Mouse (Mus musculus): ENCODE results near the gene Slc35f1. TPM values are rescaled to one million over a fixed set of nuclear protein-coding genes. Genes with fewer than 3 reads are reported as not detected.

Slc35f1 gene
- 1.1 and 1.2 TPM in 2 replicates for polyA plus RNA-seq (2015; fragmentation: Nextera tagmentation; extraction: Ambion mirVana)

GRCm38 (mm10) chr10:52690334-52690991 is at the start of gene Slc35f1:
Gene Slc35f1, plus strand, starts transcription at chr10:52690533.
- H3K9ac ChIP-seq: peak within 1 kb of the TSS; percentile 70
- H3K4me1 ChIP-seq (replicated peaks): peaks cover 12% of the 10 kb centered on the region
- H3K27ac ChIP-seq: peak within 1 kb of the TSS; percentile 39; the same call in 1 of the 2 replicates
- H3K4me2 ChIP-seq: peak within 1 kb of the TSS; percentile 99
- under 1% methylated on average over 48 of the region's 54 CpGs for WGBS
- peak; percentile 84 for ATAC-seq (replicated peaks; ENCODE audit: insufficient number of reproducible peaks, insufficient read depth, low FRiP score, low read depth)
- H3K27me3 ChIP-seq: peaks cover 13% of the 10 kb centered on the region; the same call in 1 of the 2 replicates
- H3K36me3 ChIP-seq: no peaks in the 10 kb centered on the region
- peak within 1 kb of the TSS; percentile 69 for H3K4me3 ChIP-seq
- no peaks in the 10 kb centered on the region for H3K9me3 ChIP-seq (replicated peaks)

- Histone ChIP-seq H3K9me3 (replicated peaks) (no peaks in the 10 kb centered on the region), H3K27ac (no peak overlapping the region), H3K36me3 (no peaks in the 10 kb centered on the region), H3K27me3 (no peaks in the 10 kb centered on the region), H3K4me1 (replicated peaks) (no peaks in the 10 kb centered on the region), H3K4me2 (no peak overlapping the region), H3K4me3 (no peak overlapping the region), H3K9ac (no peak overlapping the region)
- no peak for ATAC-seq (replicated peaks; ENCODE audit: insufficient number of reproducible peaks, insufficient read depth, low FRiP score, low read depth)
Observed at GRCm38 (mm10) chr10:52671234-52671633, 19.1 kb upstream of the Slc35f1 start.

GRCm38 (mm10) chr10:52690992-52691731 is 829 bp downstream of the Slc35f1 start:
- Histone ChIP-seq H3K27me3 (peaks cover 13% of the 10 kb centered on the region; the same call in 1 of the 2 replicates), H3K4me2 (peak overlapping the region; percentile 99), H3K9me3 (replicated peaks) (no peaks in the 10 kb centered on the region), H3K4me1 (replicated peaks) (peaks cover 12% of the 10 kb centered on the region), H3K4me3 (peak overlapping the region; percentile 69), H3K9ac (peak overlapping the region; percentile 70), H3K27ac (no peak overlapping the region), H3K36me3 (no peaks in the 10 kb centered on the region)
- ATAC-seq (replicated peaks; ENCODE audit: insufficient number of reproducible peaks, insufficient read depth, low FRiP score, low read depth): peak; percentile 73
- 1% methylated on average over 45 of the region's 45 CpGs for WGBS

GRCm38 (mm10) chr10:52703688-52704087 is 13.4 kb downstream of the Slc35f1 start:
- no peak for ATAC-seq (replicated peaks; ENCODE audit: insufficient number of reproducible peaks, insufficient read depth, low FRiP score, low read depth)
- peak overlapping the region; percentile 47; the same call in 1 of the 2 replicates for H3K4me3 ChIP-seq
- H3K36me3 ChIP-seq: no peaks in the 10 kb centered on the region
- no peak overlapping the region for H3K27ac ChIP-seq
- H3K4me1 ChIP-seq (replicated peaks): peaks cover 14% of the 10 kb centered on the region
- H3K27me3 ChIP-seq: no peaks in the 10 kb centered on the region
- no peaks in the 10 kb centered on the region for H3K9me3 ChIP-seq (replicated peaks)
- H3K4me2 ChIP-seq: peak overlapping the region; percentile 89
- no peak overlapping the region for H3K9ac ChIP-seq

DNA sequence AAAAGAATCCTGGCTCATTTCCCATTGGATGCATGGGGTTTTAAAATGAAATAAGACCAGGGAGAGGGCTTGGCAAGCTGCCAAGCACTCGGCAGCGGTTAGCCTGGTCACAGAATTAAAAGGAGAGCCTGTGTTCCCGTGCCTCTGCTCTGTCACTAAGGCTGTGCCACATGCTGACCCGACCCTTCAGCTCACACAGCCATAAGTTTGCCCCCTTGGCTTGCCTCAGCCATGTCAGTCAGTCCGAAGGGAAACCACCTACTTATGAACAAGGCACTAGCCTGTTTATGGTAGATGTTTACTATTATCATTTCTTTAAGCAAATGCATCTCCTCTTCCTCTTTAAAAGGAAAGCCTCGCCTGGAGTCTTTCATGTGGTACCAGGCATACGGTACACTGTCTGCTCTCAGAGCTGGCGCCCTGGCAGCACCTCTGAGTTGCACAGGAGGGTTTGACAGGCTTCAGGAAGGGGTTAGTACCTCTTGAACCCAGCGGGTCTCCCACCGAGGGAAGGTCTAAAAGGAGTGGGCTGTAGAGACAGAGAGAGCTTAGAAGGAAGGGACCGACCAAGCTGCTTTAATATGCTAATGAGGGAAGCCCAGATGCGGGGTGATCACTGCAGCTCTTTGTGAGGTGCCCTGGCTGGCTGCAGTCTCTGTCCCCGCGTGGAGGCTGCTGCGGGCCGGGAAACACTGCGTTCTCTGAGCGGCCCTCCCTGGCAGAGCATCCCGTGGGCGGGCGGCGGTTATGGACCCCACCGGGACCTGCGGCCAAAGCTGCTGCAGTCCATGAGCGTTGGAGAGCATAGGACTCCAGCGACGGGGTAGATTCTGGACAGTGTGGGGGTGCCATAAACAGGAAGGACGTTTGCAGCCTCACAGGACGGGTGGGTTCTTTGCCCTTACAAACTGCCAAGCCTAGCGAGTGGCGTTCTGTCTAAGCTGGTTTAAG is 14.0 kb downstream of the Slc35f1 start:
- Histone ChIP-seq H3K4me2 (peak overlapping the region; percentile 89), H3K9me3 (replicated peaks) (no peaks in the 10 kb centered on the region), H3K4me3 (peak overlapping the region; percentile 47), H3K27me3 (no peaks in the 10 kb centered on the region), H3K27ac (0 out of 2 replicates have a peak overlapping the region, but pooled peaks have one; percentile 16), H3K4me1 (replicated peaks) (peaks cover 14% of the 10 kb centered on the region), H3K9ac (peak overlapping the region; percentile 50), H3K36me3 (no peaks in the 10 kb centered on the region)
- ATAC-seq (replicated peaks; ENCODE audit: insufficient number of reproducible peaks, insufficient read depth, low FRiP score, low read depth): peak; percentile 75
- 4% methylated on average over 31 of the region's 31 CpGs for WGBS

- H3K4me2 ChIP-seq: no peak overlapping the region
- no peak for ATAC-seq (replicated peaks; ENCODE audit: insufficient number of reproducible peaks, insufficient read depth, low FRiP score, low read depth)
- WGBS: 66% methylated on average over 2 of the region's 2 CpGs
Observed at GRCm38 (mm10) chr10:52709482-52709881, 19.1 kb downstream of the Slc35f1 start.

DNA sequence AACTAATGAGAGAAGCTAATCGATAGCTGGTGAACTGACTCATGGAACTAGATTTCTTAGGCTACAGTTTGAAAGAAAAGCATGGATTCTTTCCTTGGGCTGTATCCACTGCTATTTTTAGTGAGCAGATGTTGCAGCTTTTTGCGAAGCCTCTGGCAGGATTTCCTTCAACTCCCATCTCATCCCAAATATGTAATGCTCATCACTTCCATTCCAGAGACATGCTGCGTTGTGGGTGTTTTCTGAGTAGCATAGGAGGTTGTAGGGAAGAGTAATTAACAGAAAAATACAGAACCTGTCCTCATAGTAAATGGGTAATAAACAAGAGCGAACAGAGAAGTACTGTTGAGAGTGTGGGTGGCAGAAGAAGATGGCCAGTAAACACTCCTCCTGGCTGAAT is 21.8 kb downstream of the Slc35f1 start:
- Histone ChIP-seq H3K4me1 (replicated peaks) (no peaks in the 10 kb centered on the region), H3K27ac (no peak overlapping the region), H3K36me3 (no peaks in the 10 kb centered on the region), H3K4me3 (no peak overlapping the region), H3K9me3 (replicated peaks) (no peaks in the 10 kb centered on the region), H3K4me2 (no peak overlapping the region), H3K9ac (no peak overlapping the region), H3K27me3 (no peaks in the 10 kb centered on the region)
- WGBS: 78% methylated on average over 4 of the region's 4 CpGs
- ATAC-seq (replicated peaks; ENCODE audit: insufficient number of reproducible peaks, insufficient read depth, low FRiP score, low read depth): no peak

More at GRCm38 (mm10) chr10:52709482-52709881, 19.1 kb downstream of the Slc35f1 start:
- H3K9me3 ChIP-seq (replicated peaks): no peaks in the 10 kb centered on the region
- H3K4me1 ChIP-seq (replicated peaks): peaks cover 6% of the 10 kb centered on the region
- H3K36me3 ChIP-seq: no peaks in the 10 kb centered on the region
- H3K9ac ChIP-seq: no peak overlapping the region
- no peak overlapping the region for H3K4me3 ChIP-seq
- H3K27ac ChIP-seq: no peak overlapping the region
- H3K27me3 ChIP-seq: no peaks in the 10 kb centered on the region

- WGBS: 75% methylated on average over 2 of the region's 2 CpGs
- no peak overlapping the region for H3K4me2 ChIP-seq
- ATAC-seq (replicated peaks; ENCODE audit: insufficient number of reproducible peaks, insufficient read depth, low FRiP score, low read depth): no peak
- no peaks in the 10 kb centered on the region for H3K36me3 ChIP-seq
- no peaks in the 10 kb centered on the region for H3K4me1 ChIP-seq (replicated peaks)
- H3K9me3 ChIP-seq (replicated peaks): no peaks in the 10 kb centered on the region
- H3K9ac ChIP-seq: no peak overlapping the region
- H3K4me3 ChIP-seq: no peak overlapping the region
- no peak overlapping the region for H3K27ac ChIP-seq
- H3K27me3 ChIP-seq: no peaks in the 10 kb centered on the region
Observed at GRCm38 (mm10) chr10:52714557-52714956, 24.2 kb downstream of the Slc35f1 start.

GRCm38 (mm10) chr10:52715146-52715545 is 24.8 kb downstream of the Slc35f1 start:
- WGBS: 88% methylated on average over 4 of the region's 4 CpGs
- no peaks in the 10 kb centered on the region for H3K4me1 ChIP-seq (replicated peaks)
- H3K27ac ChIP-seq: no peak overlapping the region
- no peaks in the 10 kb centered on the region for H3K27me3 ChIP-seq
- no peak for ATAC-seq (replicated peaks; ENCODE audit: insufficient number of reproducible peaks, insufficient read depth, low FRiP score, low read depth)
- H3K4me2 ChIP-seq: no peak overlapping the region
- no peaks in the 10 kb centered on the region for H3K36me3 ChIP-seq
- no peak overlapping the region for H3K9ac ChIP-seq
- no peaks in the 10 kb centered on the region for H3K9me3 ChIP-seq (replicated peaks)
- no peak overlapping the region for H3K4me3 ChIP-seq

DNA sequence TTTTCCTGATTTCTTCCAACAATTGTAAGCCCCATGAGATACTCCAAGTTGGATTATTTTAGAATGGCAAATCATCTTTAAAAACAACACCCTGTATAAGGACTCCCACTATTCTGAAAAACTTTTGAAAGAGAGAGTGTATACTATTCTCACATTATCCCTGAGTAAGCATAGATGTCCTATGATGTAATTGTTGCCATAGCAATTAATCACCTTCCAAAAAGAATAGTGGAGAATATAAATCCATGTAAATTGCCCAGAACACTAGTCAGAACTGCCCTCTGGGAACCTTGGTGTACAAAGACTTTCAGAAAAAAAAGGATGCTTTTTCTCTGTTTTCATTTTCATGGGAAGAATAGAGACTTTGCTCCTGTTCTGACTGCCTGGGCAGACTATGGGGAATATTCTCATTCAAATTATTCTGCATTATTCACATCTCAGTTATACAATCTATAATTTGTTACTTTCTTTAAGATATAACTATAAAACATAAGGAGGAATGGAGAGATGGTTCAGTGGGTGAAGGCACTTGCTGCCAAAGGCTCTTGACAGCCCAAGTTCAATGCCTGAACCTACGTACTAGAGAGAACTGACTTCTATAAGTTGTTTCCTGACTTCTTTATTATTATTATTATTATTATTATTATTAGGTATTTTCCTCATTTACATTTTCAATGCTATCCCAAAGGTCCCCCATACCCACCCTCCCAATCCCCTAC is 28.0 kb downstream of the Slc35f1 start:
- Histone ChIP-seq H3K4me3 (no peak overlapping the region), H3K9ac (no peak overlapping the region), H3K27ac (no peak overlapping the region), H3K36me3 (no peaks in the 10 kb centered on the region), H3K4me1 (replicated peaks) (no peaks in the 10 kb centered on the region), H3K9me3 (replicated peaks) (no peaks in the 10 kb centered on the region), H3K4me2 (no peak overlapping the region), H3K27me3 (no peaks in the 10 kb centered on the region)
- WGBS: 87% methylated on average over 1 of the region's 1 CpGs
- no peak for ATAC-seq (replicated peaks; ENCODE audit: insufficient number of reproducible peaks, insufficient read depth, low FRiP score, low read depth)
